Mouse (Mus musculus) CD8-positive naive resting alpha-beta T cell, adult 57 days (primary cell): ENCODE measurements around the gene Dnah9. TPM values are rescaled to one million over a fixed set of nuclear protein-coding genes. Genes with fewer than 3 reads are reported as not detected.

Experiments
- total RNA-seq: library from RNA; stranded (reverse); gene quantifications from one replicate; pipeline ENCODE4 v1.2.4, GENCODE M21; 2023

Gene Dnah9
- total RNA-seq: not detected

DNA sequence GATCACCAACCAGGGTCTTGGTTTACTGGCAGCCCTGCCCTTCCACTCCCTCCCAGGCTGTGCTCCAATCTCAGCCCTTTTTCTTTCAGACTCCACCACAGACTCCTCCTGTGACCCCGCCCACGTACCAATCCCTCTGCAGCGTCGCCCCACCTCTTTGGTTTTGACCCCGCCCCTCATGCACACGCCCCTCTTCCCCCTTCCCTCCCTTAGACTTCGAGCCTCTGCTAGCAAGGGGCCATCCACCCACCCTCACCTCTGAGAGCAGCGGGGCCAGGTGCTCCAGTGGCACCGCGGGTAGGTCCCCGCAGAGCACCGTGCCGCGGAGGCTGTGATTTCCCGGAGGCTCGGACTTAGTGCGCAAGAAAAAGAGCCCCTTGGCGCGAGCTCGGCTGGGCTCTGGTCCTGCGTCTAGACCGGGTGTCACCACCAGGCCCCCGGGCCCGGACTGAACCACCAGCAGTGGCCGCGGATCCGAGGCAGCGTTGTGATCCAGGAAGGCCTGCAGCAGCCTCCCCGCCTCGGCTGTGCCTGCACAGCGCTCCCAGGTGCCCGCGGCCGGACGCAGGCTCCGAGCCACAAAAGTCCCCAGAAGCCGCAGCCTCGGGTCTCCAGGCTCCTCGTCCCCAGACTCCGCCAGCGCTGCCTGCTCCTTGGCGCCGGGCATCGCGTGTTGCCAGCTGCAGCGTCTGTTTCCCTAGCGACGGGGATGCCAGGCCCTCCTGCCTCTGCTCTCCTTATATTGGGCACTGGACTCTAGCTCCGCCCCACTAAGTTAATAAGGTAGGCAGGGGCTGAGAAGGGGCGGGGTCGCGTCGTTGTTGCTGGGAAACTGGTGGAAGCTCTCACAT is at the start of gene Dnah9:
Dnah9 (minus strand) TSS at position 751 of the 851 bp plus-strand sequence.

DNA sequence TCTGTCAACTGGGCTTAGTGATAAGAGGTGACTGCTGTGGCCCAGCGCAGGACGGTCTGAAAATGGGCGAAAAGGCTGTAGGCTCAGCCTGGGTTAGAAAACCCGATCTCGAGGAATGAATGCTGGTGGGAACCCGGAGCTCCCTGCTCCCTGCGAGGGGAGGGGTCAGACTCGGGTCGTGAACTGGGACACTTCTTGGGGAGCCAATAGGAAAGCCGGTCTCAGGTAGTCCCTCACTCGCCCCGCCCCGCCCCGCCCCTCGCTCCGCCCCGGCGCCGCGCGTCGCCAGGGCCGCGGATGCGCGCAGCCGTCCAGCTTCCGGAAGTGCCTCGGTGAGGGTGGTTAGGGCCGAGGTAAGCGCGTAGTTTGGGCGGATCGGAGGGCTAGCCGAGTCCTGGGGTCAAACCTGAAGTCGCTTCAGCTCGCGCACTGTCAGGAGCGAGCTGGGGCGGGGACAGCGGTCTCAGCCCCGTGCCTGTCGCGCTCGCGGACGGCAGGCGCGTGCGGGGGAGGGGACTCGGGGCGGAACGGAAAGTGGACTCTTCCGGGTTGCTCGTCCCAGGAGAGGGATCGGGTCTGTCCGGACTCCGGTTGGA is 361.3 kb downstream of the Dnah9 start, which contains the start of gene Zkscan6:
Zkscan6 (plus strand) TSS at position 267 of the 596 bp plus-strand sequence.

DNA sequence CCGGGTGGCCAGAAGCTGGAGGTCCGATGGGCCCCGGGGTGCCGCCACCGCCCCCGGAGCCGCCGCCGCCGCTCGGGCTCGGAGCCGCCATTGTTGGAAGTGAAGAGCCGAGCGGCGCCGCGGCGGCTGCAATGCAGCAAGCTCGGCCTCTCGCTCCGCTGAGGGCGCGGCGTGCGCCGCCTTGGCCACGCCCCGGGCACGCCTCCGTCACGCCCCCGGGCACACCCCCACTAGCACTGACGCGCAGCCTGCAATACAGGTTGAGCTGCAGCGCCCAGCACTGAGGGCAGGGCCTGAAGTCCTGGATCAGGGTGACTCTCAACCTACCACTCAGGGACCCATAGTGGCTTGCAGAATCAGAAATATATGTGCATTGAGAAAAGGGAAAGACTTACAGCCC is 380.2 kb downstream of the Dnah9 start, which contains the start of gene Map2k4:
Map2k4 (minus strand) TSS at position 144 of the 400 bp plus-strand sequence.

